Mouse (Mus musculus): ENCODE data around the gene Agap2.

The Agap2 gene

DNA sequence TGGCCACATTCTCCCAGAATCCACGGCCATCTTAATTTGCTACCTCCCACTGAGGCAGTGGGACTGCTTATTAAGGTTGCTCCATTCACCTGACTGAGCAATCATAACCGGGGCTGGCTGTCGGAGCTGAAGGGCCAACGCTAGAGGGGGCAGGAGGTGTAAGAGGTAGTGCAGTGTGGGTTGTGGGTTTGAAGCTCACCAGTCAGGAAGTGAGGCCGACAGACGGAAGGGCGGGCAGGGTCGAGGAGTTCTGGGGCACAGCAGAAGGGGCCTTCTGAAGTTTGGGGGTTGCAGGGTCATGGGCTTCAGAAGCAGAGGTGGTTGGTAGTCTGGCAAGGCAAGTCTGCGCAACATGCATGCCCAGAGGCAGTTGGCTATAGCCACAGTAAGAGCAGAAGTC lies at the start of gene Agap2:
Gene Agap2, plus strand, starts transcription at position 205 of the 400 bp plus-strand sequence.
- DNase-seq (ENCODE audit: low spot score in 2 of 2) = peak; percentile 85 to 86

DNA sequence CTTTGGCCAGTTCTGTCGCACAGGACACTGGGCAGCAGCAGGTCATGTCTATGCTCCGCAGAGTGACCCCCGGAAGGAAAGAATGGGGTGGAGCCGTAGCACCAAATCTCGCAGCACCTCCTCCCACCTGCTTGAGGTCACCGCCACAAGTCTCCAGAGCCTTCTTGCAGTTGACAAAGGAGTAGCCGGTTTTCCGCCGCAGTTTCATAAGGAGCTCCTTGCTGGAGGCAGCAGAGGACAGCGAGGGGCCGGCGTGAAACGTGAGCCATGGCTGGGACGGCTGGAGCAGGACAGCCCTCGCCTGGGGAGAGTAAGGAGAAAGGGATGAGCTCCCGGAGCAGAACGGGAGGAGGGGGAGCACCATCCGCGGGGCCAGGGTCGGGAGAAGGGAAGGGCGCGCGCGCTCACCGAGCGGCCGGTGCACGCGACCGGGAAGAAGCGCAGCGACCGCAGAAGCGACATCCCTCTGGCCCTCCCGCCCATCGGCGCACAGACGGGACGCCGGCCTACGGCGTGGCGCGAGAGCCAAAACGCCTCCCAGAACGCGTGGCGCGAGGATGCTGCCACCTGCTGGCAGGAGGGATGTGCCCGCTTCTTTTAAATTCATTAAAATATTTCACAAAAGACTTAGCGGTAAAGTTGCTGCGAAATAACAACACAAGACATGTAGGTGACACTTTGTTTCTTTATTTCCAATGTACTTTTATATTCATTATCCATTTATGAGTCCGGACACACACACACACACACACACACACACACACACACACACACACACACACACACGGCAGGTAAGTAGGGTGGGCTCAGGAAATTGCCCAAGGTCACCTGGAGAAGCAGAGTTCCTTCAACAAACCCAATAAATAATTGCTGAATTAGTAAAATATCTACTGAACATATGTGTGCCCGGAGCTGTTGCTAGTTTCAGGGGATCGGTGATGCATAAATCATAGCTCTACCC lies 44.5 kb upstream of the Agap2 start, which contains the start of gene Tsfm:
Gene Tsfm, minus strand, starts transcription at position 505 of the 961 bp plus-strand sequence.
- peak; percentile 86 to 90 for DNase-seq (ENCODE audit: low spot score in 2 of 2)

DNA sequence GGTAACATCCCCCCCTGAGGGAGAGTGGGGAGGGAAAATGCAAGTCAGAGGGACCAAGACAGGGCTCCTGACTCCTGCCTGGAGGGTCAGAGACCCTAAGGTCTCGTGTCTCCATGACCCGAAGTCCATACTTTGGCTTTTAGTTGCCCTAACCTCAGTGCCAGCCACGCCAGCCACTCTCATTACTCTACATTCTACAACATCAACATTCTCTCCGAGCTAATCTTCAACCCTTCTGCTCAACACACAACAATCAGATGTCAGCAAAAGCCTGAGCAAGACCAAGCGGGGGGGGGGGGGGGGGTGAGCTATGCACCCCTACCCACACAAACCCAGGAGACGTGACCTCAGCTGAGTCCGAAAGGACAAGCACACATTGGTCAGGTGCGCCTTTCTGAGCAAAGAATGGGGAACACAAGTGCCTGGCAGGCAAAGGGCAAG lies 41.8 kb upstream of the Agap2 start:
- no peak for DNase-seq (ENCODE audit: low spot score in 2 of 2)

DNA sequence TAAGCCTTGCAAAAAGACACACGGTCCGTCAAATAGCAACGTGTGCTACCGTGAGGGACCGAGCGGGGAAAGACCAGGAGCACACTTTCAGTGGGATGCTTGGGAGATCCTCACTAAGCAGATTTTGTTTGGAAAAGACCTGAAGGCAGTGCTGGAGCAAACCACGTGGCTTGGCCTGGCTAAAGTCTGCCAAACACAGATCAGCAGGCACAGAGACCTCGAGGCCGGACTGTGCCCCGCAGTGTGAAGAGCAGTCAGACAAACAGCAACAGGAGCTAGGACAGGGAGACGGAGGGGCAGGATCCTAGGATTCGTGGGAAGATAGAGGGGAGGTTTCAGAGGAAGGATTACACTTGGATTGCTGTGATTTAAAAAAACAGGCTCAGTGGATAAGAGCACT lies 38.8 kb upstream of the Agap2 start:
- DNase-seq (ENCODE audit: low spot score in 2 of 2) = no peak

DNA sequence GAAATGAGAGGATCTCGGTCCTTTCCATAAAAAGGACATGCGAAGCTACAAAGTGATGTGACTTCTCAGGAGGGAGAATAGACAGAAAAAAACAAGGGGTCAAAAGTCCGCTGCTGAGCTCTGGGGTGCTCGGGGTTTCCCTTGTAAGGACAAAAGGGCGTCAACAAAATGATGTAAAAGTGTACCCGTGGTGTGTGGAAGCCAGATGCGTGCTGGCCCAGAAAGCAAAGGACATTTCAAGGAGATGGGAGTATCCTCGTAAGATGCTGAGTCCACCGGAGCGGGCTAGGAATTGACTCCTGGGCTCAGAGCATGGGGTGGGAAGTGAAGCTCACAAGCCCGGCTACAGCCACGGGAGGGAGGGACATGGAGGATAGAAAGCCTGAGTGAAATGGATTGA lies 37.4 kb upstream of the Agap2 start:
- DNase-seq (ENCODE audit: low spot score in 2 of 2) = no peak

DNA sequence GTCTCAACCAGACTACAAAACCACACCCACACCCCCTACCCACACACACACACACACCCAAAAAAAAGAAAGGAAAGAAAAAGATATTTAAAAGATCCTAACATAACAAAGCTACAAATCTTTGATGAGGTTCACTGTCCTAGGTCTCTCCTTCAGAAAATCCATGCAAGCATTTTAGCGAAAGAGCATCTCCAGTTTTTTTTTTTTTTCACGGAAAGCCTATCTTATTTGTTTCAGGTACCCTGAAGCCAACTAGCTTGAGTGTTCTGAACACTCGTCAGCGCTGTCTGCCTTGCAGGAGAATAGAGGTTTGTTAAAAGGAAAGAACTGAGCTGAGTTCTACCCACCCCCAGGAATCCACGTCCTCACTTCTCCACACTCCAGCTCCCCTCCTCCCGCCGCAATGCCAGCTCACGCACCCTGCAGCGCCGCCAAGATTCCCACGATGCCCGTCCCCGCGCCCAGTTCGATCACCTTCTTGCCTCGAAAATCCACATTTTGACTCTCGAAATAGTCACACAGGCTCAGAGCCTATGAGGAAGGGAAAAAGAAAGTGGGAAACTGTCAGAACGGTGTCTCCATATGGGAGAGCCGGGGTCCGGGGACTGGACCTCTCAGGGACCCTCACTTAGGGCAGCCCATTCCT lies 34.4 kb upstream of the Agap2 start:
- DNase-seq (ENCODE audit: low spot score in 2 of 2) = no peak

DNA sequence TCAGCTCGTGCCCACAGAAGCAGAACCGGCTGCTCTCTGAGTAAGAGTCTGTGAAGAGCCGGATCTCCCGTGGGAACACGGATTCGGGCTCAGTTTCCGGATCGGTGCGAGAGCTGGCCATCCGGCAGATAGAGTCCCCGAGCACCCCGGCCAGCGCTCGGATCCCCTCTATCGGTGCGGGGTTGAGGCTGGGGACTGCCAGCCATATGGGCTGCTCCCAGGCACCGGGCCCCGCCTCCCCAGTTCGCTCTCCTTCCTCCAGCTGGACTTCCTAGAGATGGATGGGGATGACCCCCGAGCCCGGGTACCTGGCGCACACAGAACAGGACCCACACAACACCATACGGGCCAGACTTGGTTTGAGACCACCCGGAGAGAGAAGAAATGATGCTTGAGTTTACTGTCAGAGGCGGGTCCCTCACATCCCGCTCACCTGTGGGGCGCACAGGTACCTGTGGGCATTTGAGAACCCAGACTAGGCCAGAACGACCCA lies 33.8 kb upstream of the Agap2 start, which contains the start of the genes Mettl1 and Eef1akmt3:
Gene Mettl1, plus strand, starts transcription at position 141 of the 493 bp plus-strand sequence.
Gene Eef1akmt3, minus strand, starts transcription at position 240 of the 493 bp plus-strand sequence.
- DNase-seq (ENCODE audit: low spot score in 2 of 2) = no peak

GRCm38 (mm10) chr10:127041774-127042338 lies 33.2 kb upstream of the Agap2 start:
- DNase-seq (ENCODE audit: low spot score in 2 of 2) = peak; percentile 73 to 74

- no peak for DNase-seq (ENCODE audit: low spot score in 2 of 2)
These were observed 32.5 kb upstream of the Agap2 start for GRCm38 (mm10) chr10:127042468-127043115.

GRCm38 (mm10) chr10:127043187-127043586 lies 31.9 kb upstream of the Agap2 start:
- no peak for DNase-seq (ENCODE audit: low spot score in 2 of 2)

GRCm38 (mm10) chr10:127047954-127048353 lies 27.1 kb upstream of the Agap2 start, which contains the start of gene Cyp27b1:
Cyp27b1 (plus strand) TSS chr10:127048250.
- DNase-seq (ENCODE audit: low spot score in 2 of 2) = no peak

GRCm38 (mm10) chr10:127048608-127049394 lies 26.3 kb upstream of the Agap2 start:
- DNase-seq (ENCODE audit: low spot score in 2 of 2) = no peak

- DNase-seq (ENCODE audit: low spot score in 2 of 2) = no peak
These were observed 25.5 kb upstream of the Agap2 start for GRCm38 (mm10) chr10:127049395-127050118.

DNA sequence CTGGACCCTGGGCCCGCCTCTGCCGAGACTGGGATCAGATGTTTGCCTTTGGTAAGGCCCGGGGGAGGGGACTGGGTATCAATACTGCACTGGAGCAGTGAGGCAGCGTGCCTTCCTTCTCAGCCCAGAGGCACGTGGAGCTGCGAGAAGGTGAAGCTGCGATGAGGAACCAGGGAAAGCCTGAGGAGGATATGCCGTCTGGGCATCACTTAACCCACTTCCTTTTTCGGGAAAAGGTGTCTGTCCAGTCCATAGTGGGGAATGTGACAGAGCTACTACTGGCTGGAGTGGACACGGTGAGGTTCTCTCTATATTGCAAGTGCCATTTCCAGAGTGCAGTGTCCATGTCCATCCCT lies 25.0 kb upstream of the Agap2 start:
- no peak for DNase-seq (ENCODE audit: low spot score in 2 of 2)

- DNase-seq (ENCODE audit: low spot score in 2 of 2) = no peak
These were observed 20.4 kb upstream of the Agap2 start for GRCm38 (mm10) chr10:127054646-127055045.

DNA sequence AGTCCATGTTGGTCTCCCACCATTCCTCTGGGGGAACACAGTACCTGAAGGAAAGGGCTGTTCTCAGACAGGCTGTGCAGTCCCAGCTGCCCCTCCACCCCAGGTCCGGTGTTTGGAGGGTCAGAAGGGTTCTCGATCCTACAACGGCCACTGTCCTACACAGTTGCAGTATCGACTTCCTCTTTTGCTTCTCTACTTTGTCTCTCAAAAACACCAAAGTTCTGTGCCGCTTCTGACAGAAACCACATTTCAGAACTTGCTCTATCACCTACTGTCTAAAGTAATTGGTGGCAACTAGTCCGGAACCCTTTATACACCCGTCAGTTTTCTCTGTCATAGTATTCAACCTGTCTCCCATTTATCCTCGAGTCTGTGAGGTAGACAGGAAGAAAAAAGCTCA lies 19.7 kb upstream of the Agap2 start:
- DNase-seq (ENCODE audit: low spot score in 2 of 2) = no peak

GRCm38 (mm10) chr10:127056490-127056889 lies 18.6 kb upstream of the Agap2 start:
- no peak for DNase-seq (ENCODE audit: low spot score in 2 of 2)

- peak; percentile 66 to 74 for DNase-seq (ENCODE audit: low spot score in 2 of 2)
These were observed 16.9 kb upstream of the Agap2 start for GRCm38 (mm10) chr10:127058161-127058560.

- DNase-seq (ENCODE audit: low spot score in 2 of 2) = no peak
These were observed 16.4 kb upstream of the Agap2 start for GRCm38 (mm10) chr10:127058708-127059107.
